Mouse (Mus musculus): Measurements from ENCODE around the gene Zfp628.

GRCm38 (mm10) chr7:4937392-4937791 lies 22.4 kb downstream of the Zfp628 start:
- TF ChIP-seq ZNF384 (IDR thresholded peaks at IDR 0.05; ENCODE audit: low read depth, low read length) (no peak), POLR2AphosphoS2 (IDR thresholded peaks at IDR 0.05; ENCODE audit: low read length) (no peak), NELFE (IDR thresholded peaks at IDR 0.05; ENCODE audit: low read depth, low read length) (no peak), GATA1 (IDR thresholded peaks at IDR 0.05; ENCODE audit: low read depth, low read length) (no peak), UBTF (IDR thresholded peaks at IDR 0.05; ENCODE audit: borderline replicate concordance, insufficient read depth, low read depth, low read length) (no peak), CTCF (IDR thresholded peaks at IDR 0.05 in 2 of 3, conservative IDR thresholded peaks at IDR 0.05 in 1 of 3; ENCODE audit: control insufficient read depth in 1 of 3, insufficient read depth in 1 of 3, low read depth in 2 of 3, low read length in 3 of 3, poor library complexity in 1 of 3, severe bottlenecking in 1 of 3) (no peak), NRF1 (IDR thresholded peaks at IDR 0.05; ENCODE audit: insufficient read depth, low read depth, low read length, poor library complexity, severe bottlenecking) (no peak), RCOR1 (IDR thresholded peaks at IDR 0.05; ENCODE audit: low read depth, low read length) (no peak), POLR2A (IDR thresholded peaks at IDR 0.05; ENCODE audit: control insufficient read depth in 1 of 2, insufficient read depth in 1 of 2, low read depth in 1 of 2, low read length in 2 of 2, poor library complexity in 1 of 2) (no peak), RAD21 (IDR thresholded peaks at IDR 0.05; ENCODE audit: low read depth, low read length) (no peak), EP300 (IDR thresholded peaks at IDR 0.05; ENCODE audit: low read depth in 1 of 2, low read length in 2 of 2) (no peak), MAX (IDR thresholded peaks at IDR 0.05; ENCODE audit: low read length) (no peak)

Measured in MEL (cell line).